Mouse (Mus musculus) hindbrain, embryonic 15.5 days (tissue): ENCODE measurements at regions not wholly inside any gene's neighbourhood (a gene's known extent, or its start where the extent isn't known, plus 50 kb on each side); places are given as distances from the start of the nearest gene placed in this dataset.

ENCODE experiments used
- ATAC-seq: fragments of 200-750 bp; cut with Nextera tagmentation; 2 replicates; pipeline ENCODE4 v1.8.0; 2017; ENCODE audit warnings: low read depth, moderate number of reproducible peaks, moderate TSS enrichment; ENCODE audit not compliant: low FRiP score
- H3K27ac ChIP-seq: fragments of 300-500 bp; sonication (generic); replicated peaks from 2 replicates; pipeline ENCODE4 v1.5.1; 2015; ENCODE audit warnings: mild to moderate bottlenecking, inconsistent platforms
- H3K27me3 ChIP-seq: fragments of 300-500 bp; sonication (generic); 2 replicates; pipeline ENCODE4 v1.6.1; 2015; ENCODE audit warnings: control low read depth, inconsistent platforms
- H3K36me3 ChIP-seq: fragments of 300-500 bp; sonication (generic); 2 replicates; pipeline ENCODE4 v1.6.1; 2015; ENCODE audit warnings: control low read depth, inconsistent platforms
- H3K4me1 ChIP-seq: fragments of 300-500 bp; sonication (generic); replicated peaks from 2 replicates; pipeline ENCODE4 v1.6.1; 2015; ENCODE audit warnings: control low read depth, inconsistent platforms
- H3K4me2 ChIP-seq: fragments of 300-500 bp; sonication (generic); 2 replicates; pipeline ENCODE4 v1.6.1; 2015; ENCODE audit warnings: moderate library complexity, mild to moderate bottlenecking, inconsistent platforms
- H3K4me3 ChIP-seq: fragments of 300-500 bp; sonication (generic); 2 replicates; pipeline ENCODE4 v1.5.1; 2015; ENCODE audit warnings: mild to moderate bottlenecking, inconsistent platforms
- H3K9ac ChIP-seq: fragments of 300-500 bp; sonication (generic); 2 replicates; pipeline ENCODE4 v1.6.1; 2015; ENCODE audit warnings: inconsistent platforms
- H3K9me3 ChIP-seq: fragments of 300-500 bp; sonication (generic); 2 replicates; pipeline ENCODE4 v1.6.1; 2016; ENCODE audit warnings: control low read depth, inconsistent platforms
- WGBS: fragments of 180-500 bp; shearing (Covaris S2); methylation state at CpG from one replicate; pipeline ENCODE4 v1.1.7; 2015; 5-methylcytosine and 5-hydroxymethylcytosine counted together

- Histone ChIP-seq H3K9me3 (no peaks in the 10 kb centered on the region), H3K4me2 (peak overlapping the region; percentile 78)
Measured at GRCm38 (mm10) chr13:83732283-83733121, 228.7 kb downstream of the Mef2c start.

GRCm38 (mm10) chr13:83733231-83733990, 229.6 kb downstream of the Mef2c start:
- no peak for ATAC-seq
- 1% methylated on average over 24 of the region's 24 CpGs for WGBS
- no peaks in the 10 kb centered on the region for H3K9me3 ChIP-seq
- peak overlapping the region; percentile 78 for H3K4me2 ChIP-seq
- H3K4me3 ChIP-seq, result peak overlapping the region; percentile 77
- H3K36me3 ChIP-seq, result no peaks in the 10 kb centered on the region
- no peaks in the 10 kb centered on the region for H3K4me1 ChIP-seq
- H3K27ac ChIP-seq, result peak overlapping the region; percentile 100
- peak overlapping the region; percentile 99 for H3K9ac ChIP-seq
- H3K27me3 ChIP-seq, result no peaks in the 10 kb centered on the region

More at GRCm38 (mm10) chr13:83732283-83733121, 228.7 kb downstream of the Mef2c start:
- Histone ChIP-seq H3K9ac (peak overlapping the region; percentile 99), H3K4me1 (no peaks in the 10 kb centered on the region), H3K27me3 (no peaks in the 10 kb centered on the region), H3K27ac (peak overlapping the region; percentile 100), H3K4me3 (peak overlapping the region; percentile 77), H3K36me3 (no peaks in the 10 kb centered on the region)
- WGBS, result under 1% methylated on average over 31 of the region's 31 CpGs
- ATAC-seq, result peak; percentile 45

- Histone ChIP-seq H3K4me2 (peak overlapping the region; percentile 78), H3K36me3 (no peaks in the 10 kb centered on the region), H3K27ac (peak overlapping the region; percentile 100), H3K4me3 (peak overlapping the region; percentile 77), H3K9me3 (no peaks in the 10 kb centered on the region), H3K4me1 (no peaks in the 10 kb centered on the region), H3K27me3 (no peaks in the 10 kb centered on the region), H3K9ac (peak overlapping the region; percentile 99)
- ATAC-seq, result no peak
- 7% methylated on average over 1 of the region's 1 CpGs for WGBS
Measured at GRCm38 (mm10) chr13:83733991-83734610, 230.3 kb downstream of the Mef2c start.

- H3K4me3 ChIP-seq, result peak overlapping the region; percentile 43
- ATAC-seq, result no peak
- no peaks in the 10 kb centered on the region for H3K9me3 ChIP-seq
- H3K27me3 ChIP-seq, result no peaks in the 10 kb centered on the region
- H3K27ac ChIP-seq, result 0 out of 2 replicates have a peak overlapping the region, but pooled peaks have one; percentile 63
- H3K9ac ChIP-seq, result peak overlapping the region; percentile 50
- 5% methylated on average over 1 of the region's 1 CpGs for WGBS
- H3K4me2 ChIP-seq, result peak overlapping the region; percentile 69
- no peaks in the 10 kb centered on the region for H3K36me3 ChIP-seq
- H3K4me1 ChIP-seq, result no peaks in the 10 kb centered on the region
Measured at GRCm38 (mm10) chr13:83734656-83735055, 230.8 kb downstream of the Mef2c start.

GRCm38 (mm10) chr13:83735101-83735500, 231.3 kb downstream of the Mef2c start:
- H3K36me3 ChIP-seq, result no peaks in the 10 kb centered on the region
- peak overlapping the region; percentile 63 for H3K9ac ChIP-seq
- H3K27ac ChIP-seq, result peak overlapping the region; percentile 86
- no peak for ATAC-seq
- peak overlapping the region; percentile 43 for H3K4me3 ChIP-seq
- WGBS, result 9% methylated on average over 1 of the region's 1 CpGs
- H3K4me1 ChIP-seq, result no peaks in the 10 kb centered on the region
- H3K4me2 ChIP-seq, result peak overlapping the region; percentile 69
- H3K27me3 ChIP-seq, result no peaks in the 10 kb centered on the region
- H3K9me3 ChIP-seq, result no peaks in the 10 kb centered on the region

GRCm38 (mm10) chr13:83735631-83736475, 232.0 kb downstream of the Mef2c start:
- WGBS, result 17% methylated on average over 10 of the region's 10 CpGs
- no peaks in the 10 kb centered on the region for H3K9me3 ChIP-seq
- ATAC-seq, result no peak

GRCm38 (mm10) chr13:83737031-83737825, 233.4 kb downstream of the Mef2c start:
- Histone ChIP-seq H3K27ac (peak overlapping the region; percentile 93), H3K27me3 (no peaks in the 10 kb centered on the region), H3K4me1 (no peaks in the 10 kb centered on the region), H3K36me3 (no peaks in the 10 kb centered on the region), H3K4me2 (peak overlapping the region; percentile 69), H3K9me3 (no peaks in the 10 kb centered on the region), H3K4me3 (peak overlapping the region; percentile 42), H3K9ac (peak overlapping the region; percentile 87)
- WGBS, result 3% methylated on average over 9 of the region's 9 CpGs
- no peak for ATAC-seq

More at GRCm38 (mm10) chr13:83735631-83736475, 232.0 kb downstream of the Mef2c start:
- Histone ChIP-seq H3K27me3 (no peaks in the 10 kb centered on the region), H3K4me2 (peak overlapping the region; percentile 69), H3K4me3 (peak overlapping the region; percentile 43), H3K27ac (peak overlapping the region; percentile 86), H3K36me3 (no peaks in the 10 kb centered on the region), H3K9ac (peak overlapping the region; percentile 63), H3K4me1 (no peaks in the 10 kb centered on the region)

GRCm38 (mm10) chr13:83737826-83738527, 234.1 kb downstream of the Mef2c start:
- ATAC-seq, result 0 out of 2 replicates have a peak, but pooled peaks have one; percentile 4
- under 1% methylated on average over 27 of the region's 27 CpGs for WGBS
- peak overlapping the region; percentile 93 for H3K27ac ChIP-seq
- H3K9me3 ChIP-seq, result no peaks in the 10 kb centered on the region
- no peaks in the 10 kb centered on the region for H3K4me1 ChIP-seq
- H3K4me2 ChIP-seq, result peak overlapping the region; percentile 69
- peak overlapping the region; percentile 42 for H3K4me3 ChIP-seq
- peak overlapping the region; percentile 87 for H3K9ac ChIP-seq
- no peaks in the 10 kb centered on the region for H3K36me3 ChIP-seq
- H3K27me3 ChIP-seq, result no peaks in the 10 kb centered on the region

- peak overlapping the region; percentile 87 for H3K9ac ChIP-seq
- no peaks in the 10 kb centered on the region for H3K27me3 ChIP-seq
- H3K27ac ChIP-seq, result peak overlapping the region; percentile 93
- H3K9me3 ChIP-seq, result no peaks in the 10 kb centered on the region
- H3K36me3 ChIP-seq, result no peaks in the 10 kb centered on the region
- no peak for ATAC-seq
- H3K4me2 ChIP-seq, result peak overlapping the region; percentile 69
- H3K4me3 ChIP-seq, result peak overlapping the region; percentile 42
- WGBS, result 2% methylated on average over 12 of the region's 12 CpGs
- H3K4me1 ChIP-seq, result no peaks in the 10 kb centered on the region
Measured at GRCm38 (mm10) chr13:83738528-83738981, 234.7 kb downstream of the Mef2c start.

GRCm38 (mm10) chr13:83739131-83739530, 235.3 kb downstream of the Mef2c start:
- ATAC-seq, result no peak
- WGBS, result 2% methylated on average over 3 of the region's 3 CpGs

More at GRCm38 (mm10) chr13:83739131-83739530, 235.3 kb downstream of the Mef2c start:
- peak overlapping the region; percentile 69 for H3K4me2 ChIP-seq
- H3K9ac ChIP-seq, result peak overlapping the region; percentile 87
- no peaks in the 10 kb centered on the region for H3K27me3 ChIP-seq
- H3K36me3 ChIP-seq, result no peaks in the 10 kb centered on the region
- H3K9me3 ChIP-seq, result no peaks in the 10 kb centered on the region
- H3K4me3 ChIP-seq, result peak overlapping the region; percentile 42
- 0 out of 2 replicates have a peak, but pooled peaks cover 2% of the 10 kb centered on the region for H3K4me1 ChIP-seq
- H3K27ac ChIP-seq, result peak overlapping the region; percentile 93
